ENCODE assay signal across 34 mouse cellular contexts in the genomic region with DNA sequence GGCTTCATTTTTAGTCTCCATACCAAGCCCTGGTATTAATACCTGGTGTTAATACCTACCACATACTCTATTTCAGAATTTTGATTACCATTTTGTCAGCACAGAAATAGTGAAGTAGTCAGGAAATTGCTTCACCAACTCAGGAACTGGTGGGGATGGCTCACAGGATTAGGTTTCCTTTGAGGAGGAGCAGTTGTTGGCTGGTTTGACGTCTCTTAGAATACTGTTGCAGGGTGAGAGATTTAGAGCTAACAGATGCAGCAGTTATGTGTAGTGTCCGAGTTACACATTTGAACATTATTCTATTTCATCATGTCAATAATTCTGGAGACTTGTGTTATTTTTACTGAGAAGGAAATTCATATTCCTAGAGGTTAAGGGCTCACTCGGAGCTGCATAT. TPM values are rescaled to one million over a fixed set of nuclear protein-coding genes. Genes with fewer than 3 reads are reported as not detected.
DNase-seq lines count a peak whose midpoint lies in the region; ATAC-seq and TF ChIP-seq lines count a peak whose summit lies in the region.
"Had no signal": no experiment of that assay in that cellular context is flagged by ENCODE, and none has a peak within 500 bp of the region (broad histone marks: within the 10 kb centered on the region; RNA-seq: fewer than 3 reads in every experiment).

No protein-coding gene starts in this region.

- H3K4me3 ChIP-seq in limb, embryonic 14.5 days (replicated peaks; ENCODE audit: low read length) = no peak overlapping the region
- no peak overlapping the region for H3K4me3 ChIP-seq in limb, embryonic 10.5 days
- H3K4me3 ChIP-seq: embryonic facial prominence, embryonic 12.5 days; embryonic facial prominence, embryonic 15.5 days; heart, embryonic 13.5 days; hindbrain, embryonic 12.5 days; hindbrain, embryonic 15.5 days had no signal

- ATAC-seq in limb, embryonic 14.5 days (ENCODE audit: low FRiP score, low read depth) = peak; percentile 60; the same call in 1 of the 2 replicates
- ATAC-seq in megakaryocyte progenitor cell, adult 5-6 weeks (replicated peaks; ENCODE audit: poor library complexity) = peak; percentile 55; the same call in 1 of the 2 replicates
- ATAC-seq: activated CD4-positive, CD25-positive, alpha-beta regulatory T cell, adult 4 months; CD4-positive, CD25-positive, alpha-beta regulatory T cell, adult 4 months; forebrain, embryonic 14.5 days; forebrain, postnatal 0 days; intestine, postnatal 0 days had no signal

- no peak for TF ChIP-seq POLR2A in limb, embryonic 14.5 days (IDR thresholded peaks at IDR 0.05; ENCODE audit: borderline replicate concordance, extremely low read depth, insufficient read depth, insufficient read length)

- no peak overlapping the region for H3K27ac ChIP-seq in limb, embryonic 14.5 days (replicated peaks; ENCODE audit: low read depth, low read length)
- no peak overlapping the region for H3K27ac ChIP-seq in limb, embryonic 10.5 days
- H3K27ac ChIP-seq: embryonic facial prominence, embryonic 12.5 days; embryonic facial prominence, embryonic 15.5 days; heart, embryonic 13.5 days; hindbrain, embryonic 12.5 days; hindbrain, embryonic 15.5 days had no signal

- no peaks in the 10 kb centered on the region for H3K9me3 ChIP-seq in limb, embryonic 14.5 days (ENCODE audit: control insufficient read depth, low read length)
- H3K9me3 ChIP-seq in limb, embryonic 10.5 days (replicated peaks) = no peaks in the 10 kb centered on the region
- H3K9me3 ChIP-seq: embryonic facial prominence, embryonic 12.5 days; embryonic facial prominence, embryonic 15.5 days; heart, embryonic 13.5 days; hindbrain, embryonic 12.5 days; hindbrain, embryonic 15.5 days had no signal

- no peak overlapping the region for H3K4me2 ChIP-seq in limb, embryonic 14.5 days (replicated peaks; ENCODE audit: low read depth, low read length, severe bottlenecking)
- H3K4me2 ChIP-seq: embryonic facial prominence, embryonic 12.5 days; embryonic facial prominence, embryonic 15.5 days; heart, embryonic 13.5 days; hindbrain, embryonic 12.5 days; hindbrain, embryonic 15.5 days had no signal

- WGBS in limb, embryonic 14.5 days = 63% methylated on average over 3 of the region's 3 CpGs
- WGBS in limb, embryonic 10.5 days = 77% methylated on average over 3 of the region's 3 CpGs

- no peaks in the 10 kb centered on the region for H3K4me1 ChIP-seq in limb, embryonic 14.5 days (ENCODE audit: control insufficient read depth, insufficient read depth, low read length)
- H3K4me1 ChIP-seq in limb, embryonic 10.5 days = no peaks in the 10 kb centered on the region
- H3K4me1 ChIP-seq: embryonic facial prominence, embryonic 12.5 days; embryonic facial prominence, embryonic 15.5 days; heart, embryonic 13.5 days; hindbrain, embryonic 12.5 days; hindbrain, embryonic 15.5 days had no signal

- peak; percentile 55 for DNase-seq in heart, adult 11 months
- no peak for DNase-seq in heart, adult 8-10 months (ENCODE audit: low spot score)
- DNase-seq in limb, embryonic 14.5 days (ENCODE audit: low spot score) = no peak
- DNase-seq in limb, embryonic 10.5 days (ENCODE audit: low spot score) = no peak
- DNase-seq in neural tube, embryonic 10.5 days (ENCODE audit: extremely low spot score, low spot score) = no peak
- DNase-seq in Muller cell, postnatal 12 days (ENCODE audit: inconsistent ontology term) = no peak
- DNase-seq: adrenal gland, adult 8-10 months; adrenal gland, postnatal 25 days; cerebellum, adult 11 months; cerebellum, adult 2 months; cerebellum, adult 9-11 months; cerebellum, postnatal 25 days; forebrain, postnatal 0 days; gastrocnemius, postnatal 25 days; heart, adult 18-20 months had no signal

- H3K9ac ChIP-seq in limb, embryonic 14.5 days (ENCODE audit: low read depth, low read length, severe bottlenecking) = no peak overlapping the region
- H3K9ac ChIP-seq: embryonic facial prominence, embryonic 12.5 days; embryonic facial prominence, embryonic 15.5 days; forebrain, postnatal 0 days; heart, embryonic 13.5 days; hindbrain, embryonic 12.5 days; hindbrain, embryonic 15.5 days had no signal

- H3K27me3 ChIP-seq in limb, embryonic 14.5 days (ENCODE audit: control insufficient read depth, insufficient read depth, low read length) = no peaks in the 10 kb centered on the region
- no peaks in the 10 kb centered on the region for H3K27me3 ChIP-seq in limb, embryonic 10.5 days (ENCODE audit: low read depth, poor library complexity, severe bottlenecking)
- H3K27me3 ChIP-seq: embryonic facial prominence, embryonic 12.5 days; embryonic facial prominence, embryonic 15.5 days; heart, embryonic 13.5 days; hindbrain, embryonic 12.5 days; hindbrain, embryonic 15.5 days had no signal

- H3K36me3 ChIP-seq in limb, embryonic 14.5 days (ENCODE audit: control insufficient read depth, insufficient read depth, low read length) = no peaks in the 10 kb centered on the region
- no peaks in the 10 kb centered on the region for H3K36me3 ChIP-seq in limb, embryonic 10.5 days
- H3K36me3 ChIP-seq: embryonic facial prominence, embryonic 12.5 days; embryonic facial prominence, embryonic 15.5 days; heart, embryonic 13.5 days; hindbrain, embryonic 12.5 days; hindbrain, embryonic 15.5 days had no signal

RNA-seq across cellular contexts. Expression of a gene that starts 56.6 kb away (rescaled TPM):
- 10 to 100 TPM; 44.2 to 59.7 (median 53.0) TPM for total RNA-seq in heart, adult 8-10 months (2022)
- polyA plus RNA-seq in limb, embryonic 14.5 days (2012; rRNA removed) = 9.3 and 12.4 TPM in 2 replicates
- 16.5 and 19.0 TPM in 2 replicates for polyA plus RNA-seq in limb, embryonic 14.5 days (2014; fragmentation: Nextera tagmentation; extraction: Ambion mirVana)
- 0.43 and 1.5 TPM in 2 replicates for polyA plus RNA-seq in limb, embryonic 10.5 days (2016; fragmentation: Nextera tagmentation; extraction: Ambion mirVana)
- total RNA-seq in megakaryocyte progenitor cell, adult 5-6 weeks (2015) = not detected in 2 replicates
- total RNA-seq in megakaryocyte progenitor cell, adult 5-6 weeks (2017) = not detected in 2 replicates
- total RNA-seq: common myeloid progenitor, adult 5-6 weeks; hematopoietic stem cell, adult 5-6 weeks; MEL had no signal
- polyA plus RNA-seq: activated CD4-positive, CD25-positive, alpha-beta regulatory T cell, adult 4 months had no signal

RNA-seq across cellular contexts. Expression of a gene that starts 57.4 kb away (rescaled TPM):
- not detected for total RNA-seq in heart, adult 8-10 months (2022)
- not detected in 2 replicates for polyA plus RNA-seq in limb, embryonic 14.5 days (2012; rRNA removed)
- polyA plus RNA-seq in limb, embryonic 14.5 days (2014; fragmentation: Nextera tagmentation; extraction: Ambion mirVana) = not detected in 2 replicates
- polyA plus RNA-seq in limb, embryonic 10.5 days (2016; fragmentation: Nextera tagmentation; extraction: Ambion mirVana) = not detected in 2 replicates
- total RNA-seq in megakaryocyte progenitor cell, adult 5-6 weeks (2015) = not detected in 2 replicates
- total RNA-seq in megakaryocyte progenitor cell, adult 5-6 weeks (2017) = not detected in 2 replicates
- total RNA-seq: adrenal gland, adult 8-10 months; adrenal gland, postnatal 25 days; common myeloid progenitor, adult 5-6 weeks; forebrain, postnatal 0 days; gastrocnemius, postnatal 25 days; heart, postnatal 25 days; hematopoietic stem cell, adult 5-6 weeks; MEL had no signal
- polyA plus RNA-seq: activated CD4-positive, CD25-positive, alpha-beta regulatory T cell, adult 4 months; brain, embryonic 14.5 days; C2C12; CD4-positive, CD25-positive, alpha-beta regulatory T cell, adult 4 months; cerebellum, adult 2 months; embryonic facial prominence, embryonic 12.5 days; embryonic facial prominence, embryonic 15.5 days; forebrain, embryonic 11.5 days; forebrain, embryonic 14.5 days; forebrain, postnatal 0 days; frontal cortex, adult 2 months; heart, embryonic 13.5 days; hindbrain, embryonic 12.5 days; hindbrain, embryonic 15.5 days; intestine, embryonic 14.5 days; intestine, postnatal 0 days had no signal

Comparison
In these comparisons a context has a peak if more than half of its experiments do, and no peak if none do; other contexts are left out.
1. RNA of a gene that starts 56.6 kb away (total RNA-seq): 44.2 to 59.7 TPM in heart, adult 8-10 months; not detected in megakaryocyte progenitor cell, adult 5-6 weeks; every median in the first group is over 10 times any median in the second.